Mouse (Mus musculus) thymus, postnatal 25 days (tissue): Measurements from ENCODE around the gene Celf5.
A peak's percentile ranks its signal among the peaks of the same experiment; 100 is the strongest.
"Not testable (repeated sequence)": the region's sequence is repeated elsewhere in the genome, so short reads cannot be mapped to it uniquely, and the experiment has no call there.

Experiments
- DNase-seq: peaks from one replicate; pipeline ENCODE4 v3.0.0; 2022

The Celf5 gene

GRCm38 (mm10) chr10:81450641-81451364, 31.7 kb downstream of the Celf5 start:
- no peak for DNase-seq

GRCm38 (mm10) chr10:81450140-81450539, 32.4 kb downstream of the Celf5 start:
- peak; percentile 80 for DNase-seq

- DNase-seq: not testable (repeated sequence)
These were observed 37.0 kb downstream of the Celf5 start for GRCm38 (mm10) chr10:81445516-81445915.

GRCm38 (mm10) chr10:81441019-81441418, 41.5 kb downstream of the Celf5 start:
- DNase-seq: no peak

GRCm38 (mm10) chr10:81435436-81435835, 47.1 kb downstream of the Celf5 start:
- no peak for DNase-seq

- DNase-seq: peak; percentile 41
These were observed 47.9 kb downstream of the Celf5 start for GRCm38 (mm10) chr10:81434361-81435263.

- DNase-seq: peak; percentile 73
These were observed 48.8 kb downstream of the Celf5 start for GRCm38 (mm10) chr10:81433541-81434289.

- DNase-seq: peak; percentile 91
These were observed 49.6 kb downstream of the Celf5 start for GRCm38 (mm10) chr10:81432868-81433262.

GRCm38 (mm10) chr10:81432169-81432867, 50.2 kb downstream of the Celf5 start:
- no peak for DNase-seq

- DNase-seq: no peak
These were observed 50.9 kb downstream of the Celf5 start for GRCm38 (mm10) chr10:81431526-81432168.

- peak; percentile 56 for DNase-seq
These were observed 51.5 kb downstream of the Celf5 start for GRCm38 (mm10) chr10:81430831-81431525.

- peak; percentile 78 for DNase-seq
These were observed 52.2 kb downstream of the Celf5 start for GRCm38 (mm10) chr10:81430141-81430830.

- peak; percentile 80 for DNase-seq
These were observed 52.9 kb downstream of the Celf5 start for GRCm38 (mm10) chr10:81429605-81430061.

GRCm38 (mm10) chr10:81429092-81429491, 53.4 kb downstream of the Celf5 start:
- no peak for DNase-seq

- no peak for DNase-seq
These were observed 54.0 kb downstream of the Celf5 start for GRCm38 (mm10) chr10:81428507-81428870.

GRCm38 (mm10) chr10:81427804-81428506, 54.6 kb downstream of the Celf5 start:
- no peak for DNase-seq

GRCm38 (mm10) chr10:81427327-81427726, 55.2 kb downstream of the Celf5 start:
- no peak for DNase-seq

GRCm38 (mm10) chr10:81426897-81427296, 55.6 kb downstream of the Celf5 start:
- no peak for DNase-seq

GRCm38 (mm10) chr10:81426081-81426671, 56.3 kb downstream of the Celf5 start:
- no peak for DNase-seq
